Mouse (Mus musculus) bone marrow macrophage, adult 2 months (primary cell): Measurements from ENCODE around the gene Zfp831.

Experiments used
- CTCF ChIP-seq: IDR thresholded peaks from 2 replicates; pipeline ENCODE4 v1.5.1; 2012; ENCODE audit warnings: low read depth, mild to moderate bottlenecking, low read length, moderate library complexity
- POLR2A ChIP-seq: IDR thresholded peaks from 2 replicates; pipeline ENCODE4 v1.6.1; 2012; ENCODE audit warnings: mild to moderate bottlenecking, low read depth, low read length, borderline replicate concordance

GRCm38 (mm10) chr2:174601938-174602685, 41.2 kb upstream of the Zfp831 start:
- TF ChIP-seq CTCF (no peak), POLR2A (no peak)
